ENCODE assay signal across 11 mouse cellular contexts in the genomic region with DNA sequence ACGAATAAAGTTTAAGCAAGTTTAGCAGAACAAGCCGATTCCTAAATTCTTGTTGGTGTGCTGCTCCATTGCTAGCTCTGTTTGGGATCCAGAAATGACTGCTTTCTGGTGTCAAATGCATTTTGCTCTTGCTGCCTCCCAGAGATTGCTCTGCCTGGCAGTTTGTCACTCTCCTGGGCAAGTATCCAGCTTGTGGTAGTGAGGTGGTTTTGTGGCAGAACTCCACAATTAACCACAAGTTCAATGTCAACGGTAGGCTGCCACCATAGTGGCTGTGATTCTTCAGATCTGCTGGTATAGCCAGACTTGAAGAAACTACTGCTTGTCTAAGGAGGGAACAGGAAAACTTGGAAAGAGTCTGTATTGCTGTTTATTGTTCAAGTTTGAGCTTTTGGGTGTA. TPM values are rescaled to one million over a fixed set of nuclear protein-coding genes. Genes with fewer than 3 reads are reported as not detected.
A peak's percentile ranks its signal among the peaks of the same experiment; 100 is the strongest.
DNase-seq lines count a peak whose midpoint lies in the region; ATAC-seq lines count a peak whose summit lies in the region.
"Had no signal": no experiment of that assay in that cellular context is flagged by ENCODE, and none has a peak within 500 bp of the region (broad histone marks: within the 10 kb centered on the region; RNA-seq: fewer than 3 reads in every experiment).

No protein-coding gene starts in this region.

- peak; percentile 13 to 44 for DNase-seq in layer of hippocampus, adult 18-20 months (ENCODE audit: low spot score in 2 of 2)
- no peak for DNase-seq in layer of hippocampus, adult 9-10 months (ENCODE audit: low spot score)
- DNase-seq in adrenal gland, postnatal 14 days: peak; percentile 39
- DNase-seq in cerebellum, adult 8-10 months: peak; percentile 71
- DNase-seq in c-Kit-positive CD71-positive TER-119-positive erythroid progenitor cells, embryonic 14.5 days (ENCODE audit: low spot score): no peak
- no peak for DNase-seq in thymus, postnatal 14 days
- DNase-seq: kidney, postnatal 4 days; lung, embryonic 14.5 days; right cerebral cortex, postnatal 4 days had no signal

- ATAC-seq in megakaryocyte, adult 5-6 weeks (ENCODE audit: poor library complexity, severe bottlenecking): 0 out of 2 replicates have a peak, but pooled peaks have one; percentile 18
- ATAC-seq: activated CD4-positive, CD25-positive, alpha-beta regulatory T cell, adult 4 months had no signal

RNA-seq across cellular contexts. Expression of gene Pde3b, which starts 13.0 kb away (rescaled TPM):
- total RNA-seq in layer of hippocampus, adult 18-20 months (2021): 10 to 100 TPM in 1 of 2 experiments, 1 to 10 TPM in 1; 9.4 to 10.3 TPM
- total RNA-seq in adrenal gland, postnatal 14 days (2021): 55.5 and 64.4 TPM in 2 replicates
- 10.4 and 11.9 TPM in 2 replicates for total RNA-seq in megakaryocyte, adult 5-6 weeks (2015)
- total RNA-seq in megakaryocyte, adult 5-6 weeks (2017): 14.1 and 25.3 TPM in 2 replicates

Comparison
In these comparisons a context has a peak if more than half of its experiments do, and no peak if none do; other contexts are left out.
1. DNase-seq: peak in layer of hippocampus, adult 18-20 months (2 of 2), adrenal gland, postnatal 14 days (single experiment) and cerebellum, adult 8-10 months (single experiment); none in layer of hippocampus, adult 9-10 months (single experiment), c-Kit-positive CD71-positive TER-119-positive erythroid progenitor cells, embryonic 14.5 days (single experiment) and thymus, postnatal 14 days (single experiment).